Mouse (Mus musculus) limb, embryonic 14.5 days (tissue): Measurements from ENCODE around the gene Mypop. TPM values are rescaled to one million over a fixed set of nuclear protein-coding genes. Genes with fewer than 3 reads are reported as not detected.
A peak's percentile ranks its signal among the peaks of the same experiment; 100 is the strongest.

Experiments used
- ATAC-seq: fragments of 200-750 bp; cut with Nextera tagmentation; 2 replicates; pipeline ENCODE4 v1.8.0; 2017; ENCODE audit warnings: low read depth, moderate number of reproducible peaks, moderate TSS enrichment; ENCODE audit not compliant: low FRiP score
- DNase-seq: peaks from one replicate; pipeline ENCODE4 v3.0.0-alpha.2; 2015; ENCODE audit warnings: low spot score
- H3K27ac ChIP-seq: fragments of 300-500 bp; sonication (generic); replicated peaks from 2 replicates; pipeline ENCODE4 v1.5.1; 2014; ENCODE audit warnings: low read depth, mild to moderate bottlenecking, low read length, moderate library complexity, mixed read lengths
- H3K27me3 ChIP-seq: fragments of 300-500 bp; sonication (generic); 2 replicates; pipeline ENCODE4 v1.6.1; 2014; ENCODE audit warnings: low read length, mixed read lengths; ENCODE audit not compliant: control insufficient read depth, insufficient read depth
- H3K36me3 ChIP-seq: fragments of 300-500 bp; sonication (generic); 2 replicates; pipeline ENCODE4 v1.6.1; 2014; ENCODE audit warnings: mild to moderate bottlenecking, low read length, moderate library complexity, mixed read lengths; ENCODE audit not compliant: control insufficient read depth, insufficient read depth
- H3K4me1 ChIP-seq: fragments of 300-500 bp; sonication (generic); 2 replicates; pipeline ENCODE4 v1.6.1; 2014; ENCODE audit warnings: antibody characterized with exemption, low read length, mixed read lengths; ENCODE audit not compliant: control insufficient read depth, insufficient read depth
- H3K4me2 ChIP-seq: fragments of 300-500 bp; sonication (generic); replicated peaks from 2 replicates; pipeline ENCODE4 v1.6.1; 2014; ENCODE audit warnings: low read depth, mild to moderate bottlenecking, low read length, moderate library complexity; ENCODE audit not compliant: severe bottlenecking
- H3K4me3 ChIP-seq: fragments of 300-500 bp; sonication (generic); replicated peaks from 2 replicates; pipeline ENCODE4 v1.5.1; 2014; ENCODE audit warnings: low read length
- H3K9ac ChIP-seq: fragments of 300-500 bp; sonication (generic); 2 replicates; pipeline ENCODE4 v1.6.1; 2014; ENCODE audit warnings: mild to moderate bottlenecking, low read depth, low read length, moderate library complexity; ENCODE audit not compliant: severe bottlenecking
- H3K9me3 ChIP-seq: fragments of 300-500 bp; sonication (generic); 2 replicates; pipeline ENCODE4 v1.6.1; 2016; ENCODE audit warnings: low read length; ENCODE audit not compliant: control insufficient read depth
- POLR2A ChIP-seq: fragments of 200-500 bp; IDR thresholded peaks from 2 replicates; pipeline ENCODE4 v1.8.0; 2012; ENCODE audit warnings: inconsistent platforms, mild to moderate bottlenecking, moderate library complexity, borderline replicate concordance; ENCODE audit not compliant: insufficient read depth, insufficient read length; ENCODE audit errors: extremely low read depth
- WGBS: fragments of 180-500 bp; shearing (Covaris S2); extraction: QIAGEN DNeasy Blood & Tissue Kit; methylation state at CpG from one replicate; pipeline ENCODE4 v1.1.7; 2014; 5-methylcytosine and 5-hydroxymethylcytosine counted together
- polyA plus RNA-seq, 2 experiments: library from polyadenylated mRNA; depleted of rRNA in 1 of 2; stranded (reverse) in 1 of 2; unstranded in 1 of 2; fragments of >200 nt; fragmentation: Nextera tagmentation in 1 of 2; extraction: Ambion mirVana in 1 of 2; gene quantifications; 2 replicates each; pipeline versions ENCODE4 v1.2.1 to v1.2.3; 2012 to 2014

Gene Mypop
- polyA plus RNA-seq, 2 experiments, result 5.7 to 13.6 TPM

GRCm38 (mm10) chr7:19028067-19028466 is 37.0 kb downstream of the Mypop start:
- no peaks in the 10 kb centered on the region for H3K9me3 ChIP-seq
- H3K9ac ChIP-seq, result no peak overlapping the region
- H3K4me2 ChIP-seq, result no peak overlapping the region
- peaks cover 9% of the 10 kb centered on the region; the same call in 1 of the 2 replicates for H3K4me1 ChIP-seq
- H3K4me3 ChIP-seq, result no peak overlapping the region
- H3K36me3 ChIP-seq, result peaks cover 45% of the 10 kb centered on the region
- no peak for DNase-seq
- H3K27ac ChIP-seq, result no peak overlapping the region
- peaks cover 9% of the 10 kb centered on the region for H3K27me3 ChIP-seq
- TF ChIP-seq POLR2A, result no peak
- no peak for ATAC-seq

DNA sequence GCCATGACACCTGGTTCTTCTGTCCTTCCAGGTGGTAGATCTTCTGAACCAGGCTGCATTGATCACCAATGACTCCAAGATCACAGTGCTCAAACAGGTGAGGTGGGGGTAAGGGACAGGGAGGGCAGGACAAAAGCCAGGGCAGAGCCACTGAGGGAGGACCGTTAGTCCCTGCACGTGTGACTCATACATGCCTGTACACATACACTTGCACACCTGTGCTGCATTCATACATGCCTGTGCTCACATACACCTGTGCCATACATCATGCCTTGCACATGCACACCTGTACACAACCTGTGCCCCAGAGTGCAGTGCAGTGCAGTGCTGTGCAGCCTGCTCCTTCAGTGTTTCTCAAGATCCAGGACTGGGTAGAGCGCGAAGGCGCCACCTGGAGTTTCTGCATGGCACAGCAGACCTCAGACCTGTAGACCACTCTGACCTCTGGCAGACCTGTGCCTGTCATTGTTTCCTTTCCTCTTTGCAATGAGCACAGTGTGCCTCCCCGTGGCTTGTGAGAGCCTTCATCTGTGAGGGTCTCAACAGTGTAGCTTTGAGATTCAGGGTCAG is 38.1 kb downstream of the Mypop start:
- H3K27ac ChIP-seq, result no peak overlapping the region
- DNase-seq (peak; percentile 37), ATAC-seq (peak; percentile 31; the same call in 1 of the 2 replicates)
- H3K9me3 ChIP-seq, result no peaks in the 10 kb centered on the region
- WGBS, result 52% methylated on average over 6 of the region's 6 CpGs
- no peak for TF ChIP-seq POLR2A
- no peak overlapping the region for H3K9ac ChIP-seq
- peaks cover 9% of the 10 kb centered on the region; the same call in 1 of the 2 replicates for H3K4me1 ChIP-seq
- H3K4me2 ChIP-seq, result no peak overlapping the region
- peaks cover 54% of the 10 kb centered on the region for H3K36me3 ChIP-seq
- no peaks in the 10 kb centered on the region for H3K27me3 ChIP-seq
- no peak overlapping the region for H3K4me3 ChIP-seq

GRCm38 (mm10) chr7:19031641-19032040 is 40.6 kb downstream of the Mypop start:
- TF ChIP-seq POLR2A, result no peak
- H3K4me1 ChIP-seq, result no peaks in the 10 kb centered on the region
- no peak overlapping the region for H3K27ac ChIP-seq
- H3K36me3 ChIP-seq, result peaks cover 79% of the 10 kb centered on the region
- H3K4me2 ChIP-seq, result no peak overlapping the region
- 88% methylated on average over 4 of the region's 4 CpGs for WGBS
- H3K4me3 ChIP-seq, result no peak overlapping the region
- ATAC-seq (no peak), DNase-seq (no peak)
- no peak overlapping the region for H3K9ac ChIP-seq
- H3K27me3 ChIP-seq, result no peaks in the 10 kb centered on the region
- no peaks in the 10 kb centered on the region for H3K9me3 ChIP-seq

GRCm38 (mm10) chr7:19044616-19045015 is 53.6 kb downstream of the Mypop start:
- H3K27me3 ChIP-seq, result no peaks in the 10 kb centered on the region
- no peak overlapping the region for H3K4me2 ChIP-seq
- ATAC-seq (no peak), DNase-seq (no peak)
- no peak overlapping the region for H3K4me3 ChIP-seq
- no peak overlapping the region for H3K27ac ChIP-seq
- WGBS, result 98% methylated on average over 6 of the region's 6 CpGs
- no peaks in the 10 kb centered on the region for H3K4me1 ChIP-seq
- H3K36me3 ChIP-seq, result peaks cover 100% of the 10 kb centered on the region
- no peak overlapping the region for H3K9ac ChIP-seq
- no peaks in the 10 kb centered on the region for H3K9me3 ChIP-seq
- TF ChIP-seq POLR2A, result no peak

DNA sequence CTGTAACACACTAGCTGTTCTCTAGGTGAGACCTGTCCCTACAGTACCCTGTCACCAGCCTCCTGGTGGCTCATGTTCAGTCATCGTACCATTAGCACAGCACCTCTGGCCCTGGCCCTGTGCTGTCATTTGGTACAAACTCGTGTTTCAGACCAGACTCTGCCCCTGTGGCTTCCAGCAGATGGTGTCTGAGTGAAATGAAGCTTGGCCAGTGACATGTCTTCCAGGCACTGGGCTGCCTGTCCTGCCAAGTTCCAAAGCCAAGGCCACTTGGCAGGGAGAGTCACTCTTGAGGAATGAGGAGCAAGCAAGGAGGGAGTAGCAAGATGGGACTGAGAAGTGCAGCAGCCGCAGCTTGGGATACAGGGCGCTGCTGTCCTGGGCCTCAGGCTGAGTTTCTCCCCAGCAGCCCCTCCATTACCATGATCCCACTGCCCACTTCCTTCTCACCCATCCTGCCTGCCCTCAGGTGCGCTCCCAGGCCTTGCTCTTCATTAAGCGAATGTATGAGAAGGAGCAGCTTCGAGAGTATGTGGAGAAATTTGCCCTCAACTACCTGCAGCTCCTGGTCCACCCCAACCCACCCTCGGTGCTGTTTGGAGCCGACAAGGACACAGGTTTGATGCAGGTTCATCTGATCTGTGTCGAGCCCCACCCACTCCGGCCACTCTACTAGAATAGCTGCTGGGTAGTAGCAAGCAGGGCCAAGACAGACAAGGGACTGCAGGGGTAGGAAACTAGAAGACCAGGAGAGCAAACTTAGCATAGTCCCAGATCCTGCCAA is 55.4 kb downstream of the Mypop start:
- Histone ChIP-seq H3K27me3 (no peaks in the 10 kb centered on the region), H3K4me2 (no peak overlapping the region), H3K9me3 (no peaks in the 10 kb centered on the region), H3K4me1 (no peaks in the 10 kb centered on the region), H3K4me3 (no peak overlapping the region), H3K9ac (no peak overlapping the region), H3K36me3 (peaks cover 100% of the 10 kb centered on the region), H3K27ac (no peak overlapping the region)
- WGBS, result 91% methylated on average over 11 of the region's 11 CpGs
- ATAC-seq (no peak), DNase-seq (no peak)
- TF ChIP-seq POLR2A, result no peak
